Mouse (Mus musculus) neural tube, embryonic 10.5 days (tissue): Measurements from ENCODE around the gene Gstm6.
"Not testable (repeated sequence)": the region's sequence is repeated elsewhere in the genome, so short reads cannot be mapped to it uniquely, and the experiment has no call there.

ENCODE experiments used
- DNase-seq: peaks from one replicate; pipeline ENCODE4 v3.0.0-alpha.2; 2017; ENCODE audit warnings: low spot score; ENCODE audit errors: extremely low spot score

Gstm6 gene

GRCm38 (mm10) chr3:107895194-107895719 is 48.3 kb downstream of the Gstm6 start:
- DNase-seq: no peak

DNA sequence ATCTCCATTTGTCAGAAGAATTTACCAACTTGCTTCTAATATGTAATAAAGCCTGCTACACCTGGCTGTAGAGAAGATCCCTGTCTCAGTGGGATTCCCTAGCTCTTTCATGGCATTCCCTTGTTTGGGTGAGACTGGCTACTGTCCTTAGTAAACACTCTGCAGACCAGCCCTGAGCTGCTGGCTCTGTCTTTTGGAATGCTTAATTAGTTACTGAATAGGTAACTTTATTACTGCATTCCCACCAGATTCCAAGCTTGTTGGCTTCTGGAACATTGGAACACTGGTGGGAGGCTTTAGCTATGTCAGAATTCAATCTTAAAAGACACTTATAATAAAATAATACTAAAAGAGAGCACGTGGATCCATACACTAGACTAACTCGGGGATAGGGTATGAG is 54.3 kb downstream of the Gstm6 start:
- DNase-seq: not testable (repeated sequence)
